Mouse (Mus musculus) C2C12 (cell line): ENCODE data around the gene Atp13a2.

Experiments used
- CEBPB ChIP-seq: IDR thresholded peaks from one replicate; pipeline ENCODE4 v1.6.1; 2011; ENCODE audit warnings: low read depth, mild to moderate bottlenecking, control low read depth, moderate library complexity
- CTCF ChIP-seq: IDR thresholded peaks from one replicate; pipeline ENCODE4 v1.5.1; 2011; ENCODE audit not compliant: control insufficient read depth, insufficient read depth, insufficient read length
- MAX ChIP-seq: IDR thresholded peaks from one replicate; pipeline ENCODE4 v1.6.1; 2011; ENCODE audit warnings: mild to moderate bottlenecking, control low read depth
- MYOD1 ChIP-seq: IDR thresholded peaks from one replicate; pipeline ENCODE4 v1.6.1; 2011; ENCODE audit warnings: low read depth; ENCODE audit not compliant: control insufficient read depth, insufficient read length
- USF1 ChIP-seq: IDR thresholded peaks from one replicate; pipeline ENCODE4 v1.6.1; 2011; ENCODE audit warnings: low read depth, mild to moderate bottlenecking, control low read depth, moderate library complexity

GRCm38 (mm10) chr4:140975356-140975755 lies 11.3 kb upstream of the Atp13a2 start:
- TF ChIP-seq CTCF (no peak), MAX (no peak), CEBPB (no peak), USF1 (no peak), MYOD1 (no peak)
